Mouse (Mus musculus) hindbrain, embryonic 16.5 days (tissue): ENCODE data around the gene Arhgap18. TPM values are rescaled to one million over a fixed set of nuclear protein-coding genes. Genes with fewer than 3 reads are reported as not detected.
A peak's percentile ranks its signal among the peaks of the same experiment; 100 is the strongest.

Source experiments
- ATAC-seq: fragments of 200-750 bp; cut with Nextera tagmentation; 2 replicates; pipeline ENCODE4 v1.8.0; 2017; ENCODE audit warnings: moderate TSS enrichment, moderate library complexity
- H3K27ac ChIP-seq: fragments of 300-500 bp; sonication (generic); 2 replicates; pipeline ENCODE4 v1.5.1; 2014; ENCODE audit warnings: low read depth, mild to moderate bottlenecking, control low read depth, low read length, moderate library complexity
- H3K27me3 ChIP-seq: fragments of 300-500 bp; sonication (generic); replicated peaks from 2 replicates; pipeline ENCODE4 v1.6.1; 2014; ENCODE audit warnings: low read length; ENCODE audit not compliant: control insufficient read depth, insufficient read depth
- H3K36me3 ChIP-seq: fragments of 300-500 bp; sonication (generic); 2 replicates; pipeline ENCODE4 v1.6.1; 2014; ENCODE audit warnings: mild to moderate bottlenecking, low read length, moderate library complexity, mixed read lengths; ENCODE audit not compliant: control insufficient read depth, insufficient read depth
- H3K4me1 ChIP-seq: fragments of 300-500 bp; sonication (generic); 2 replicates; pipeline ENCODE4 v1.6.1; 2014; ENCODE audit warnings: low read depth, low read length; ENCODE audit not compliant: control insufficient read depth, insufficient read depth
- H3K4me2 ChIP-seq: fragments of 300-500 bp; sonication (generic); 2 replicates; pipeline ENCODE4 v1.6.1; 2014; ENCODE audit warnings: mild to moderate bottlenecking, low read length, control low read depth, moderate library complexity
- H3K4me3 ChIP-seq: fragments of 300-500 bp; sonication (generic); 2 replicates; pipeline ENCODE4 v1.5.1; 2014; ENCODE audit warnings: mild to moderate bottlenecking, low read length, control low read depth, moderate library complexity
- H3K9ac ChIP-seq: fragments of 300-500 bp; sonication (generic); 2 replicates; pipeline ENCODE4 v1.6.1; 2014; ENCODE audit warnings: low read depth, mild to moderate bottlenecking, control low read depth, low read length, moderate library complexity
- H3K9me3 ChIP-seq: fragments of 300-500 bp; sonication (generic); 2 replicates; pipeline ENCODE4 v1.6.1; 2014; ENCODE audit warnings: mild to moderate bottlenecking, low read length, moderate library complexity; ENCODE audit not compliant: control insufficient read depth
- WGBS: fragments of 180-500 bp; shearing (Covaris S2); extraction: QIAGEN DNeasy Blood & Tissue Kit; methylation state at CpG from one replicate; pipeline ENCODE4 v1.1.7; 2014; 5-methylcytosine and 5-hydroxymethylcytosine counted together
- polyA plus RNA-seq: library from polyadenylated mRNA; unstranded; fragments of >200 nt; fragmentation: Nextera tagmentation; extraction: Ambion mirVana; gene quantifications from 2 replicates; pipeline ENCODE4 v1.2.1, GENCODE M21; 2015

Gene Arhgap18
- polyA plus RNA-seq, 1 experiment from 2014 or later: 12.6 TPM

- Histone ChIP-seq H3K27me3 (no peaks in the 10 kb centered on the region), H3K27ac (no peak overlapping the region), H3K4me1 (no peaks in the 10 kb centered on the region), H3K4me3 (no peak overlapping the region), H3K9ac (no peak overlapping the region), H3K36me3 (no peaks in the 10 kb centered on the region), H3K4me2 (no peak overlapping the region), H3K9me3 (no peaks in the 10 kb centered on the region)
- ATAC-seq: no peak
- 83% methylated on average over 1 of the region's 1 CpGs for WGBS
These were observed 110.8 kb downstream of the Arhgap18 start for GRCm38 (mm10) chr10:26863982-26864381.

DNA sequence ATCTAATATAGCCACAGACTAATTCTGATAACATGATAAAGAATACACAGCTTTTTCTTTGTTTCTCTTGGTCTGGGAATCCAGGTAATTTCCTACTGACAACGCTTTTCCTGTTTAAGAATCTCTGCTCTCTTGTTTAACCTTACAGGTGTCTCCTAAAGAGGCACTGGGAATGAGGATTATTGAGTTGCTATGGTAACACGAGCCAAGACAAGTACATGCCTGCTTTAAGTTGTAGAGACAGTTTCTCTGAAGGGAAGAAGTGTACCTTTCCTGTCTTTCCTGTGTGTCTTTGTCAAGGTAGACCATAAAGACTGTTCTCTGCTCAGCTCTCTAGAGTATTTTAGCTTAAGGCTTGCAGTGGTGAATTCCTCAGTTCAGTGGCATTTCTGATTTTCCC lies 117.6 kb downstream of the Arhgap18 start:
- H3K27ac ChIP-seq: no peak overlapping the region
- ATAC-seq: peak; percentile 80

DNA sequence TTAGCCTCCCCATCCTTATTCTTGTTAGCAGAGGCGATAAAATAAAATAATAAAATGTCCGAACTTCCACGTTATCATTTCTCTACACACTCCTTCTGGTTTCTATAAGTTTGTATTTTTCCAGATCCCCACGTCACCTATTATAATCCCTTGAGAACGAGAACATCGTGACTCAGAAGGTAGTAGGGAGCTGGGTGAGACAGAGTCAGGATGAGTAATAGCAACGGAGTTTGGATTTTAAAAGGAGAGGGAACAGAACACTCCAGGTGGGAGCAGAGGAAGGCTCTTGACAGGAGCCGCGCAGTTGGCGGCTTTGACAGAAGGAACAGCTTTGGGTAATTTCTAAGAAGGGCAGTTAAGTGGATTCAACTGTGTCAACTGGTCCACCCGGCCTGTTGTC lies 124.1 kb downstream of the Arhgap18 start:
- ATAC-seq: no peak
- H3K27ac ChIP-seq: no peak overlapping the region
- no peaks in the 10 kb centered on the region for H3K36me3 ChIP-seq
- no peak overlapping the region for H3K9ac ChIP-seq
- 87% methylated on average over 11 of the region's 11 CpGs for WGBS
- no peak overlapping the region for H3K4me3 ChIP-seq
- H3K4me1 ChIP-seq: no peaks in the 10 kb centered on the region
- no peaks in the 10 kb centered on the region for H3K9me3 ChIP-seq
- H3K27me3 ChIP-seq: no peaks in the 10 kb centered on the region
- H3K4me2 ChIP-seq: no peak overlapping the region

More for the DNA sequence above, 117.6 kb downstream of the Arhgap18 start:
- Histone ChIP-seq H3K4me3 (no peak overlapping the region), H3K4me2 (no peak overlapping the region), H3K9ac (no peak overlapping the region), H3K9me3 (no peaks in the 10 kb centered on the region), H3K4me1 (no peaks in the 10 kb centered on the region), H3K36me3 (no peaks in the 10 kb centered on the region), H3K27me3 (no peaks in the 10 kb centered on the region)
- 58% methylated on average over 2 of the region's 2 CpGs for WGBS

DNA sequence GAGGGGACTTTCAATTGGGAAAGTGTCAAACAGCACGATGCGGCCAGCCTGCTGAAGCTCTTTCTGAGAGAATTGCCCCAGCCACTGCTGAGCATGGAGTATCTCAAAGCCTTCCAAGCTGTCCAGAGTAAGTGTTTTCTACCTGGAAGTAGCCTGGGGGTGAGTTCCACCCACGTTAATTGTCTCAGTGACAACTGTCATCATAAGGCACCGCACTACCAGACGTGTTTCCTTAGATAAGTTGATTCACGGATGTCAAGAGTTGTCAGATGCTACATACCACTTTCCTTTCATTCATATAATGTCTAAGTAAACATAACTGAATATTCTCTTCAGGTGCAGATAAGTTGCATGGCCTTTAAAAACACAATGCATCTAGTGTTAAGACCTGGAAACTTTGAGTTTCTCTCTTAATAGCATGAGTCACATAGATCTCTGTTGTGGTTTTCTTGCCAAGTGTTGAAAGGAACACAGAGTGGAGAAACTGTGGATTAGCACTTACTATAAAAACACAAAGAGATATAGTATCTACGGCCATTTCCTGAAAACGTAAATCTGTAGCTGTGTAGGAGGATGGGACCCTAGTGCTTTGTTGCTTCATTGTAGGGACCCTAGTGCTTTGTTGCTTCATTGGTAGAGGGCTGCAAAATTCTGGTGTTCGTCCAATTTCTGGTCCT lies 125.8 kb downstream of the Arhgap18 start:
- Histone ChIP-seq H3K4me1 (no peaks in the 10 kb centered on the region), H3K9ac (no peak overlapping the region), H3K36me3 (no peaks in the 10 kb centered on the region), H3K27ac (no peak overlapping the region), H3K4me2 (no peak overlapping the region), H3K9me3 (no peaks in the 10 kb centered on the region), H3K27me3 (no peaks in the 10 kb centered on the region), H3K4me3 (no peak overlapping the region)
- 89% methylated on average over 9 of the region's 9 CpGs for WGBS
- no peak for ATAC-seq

DNA sequence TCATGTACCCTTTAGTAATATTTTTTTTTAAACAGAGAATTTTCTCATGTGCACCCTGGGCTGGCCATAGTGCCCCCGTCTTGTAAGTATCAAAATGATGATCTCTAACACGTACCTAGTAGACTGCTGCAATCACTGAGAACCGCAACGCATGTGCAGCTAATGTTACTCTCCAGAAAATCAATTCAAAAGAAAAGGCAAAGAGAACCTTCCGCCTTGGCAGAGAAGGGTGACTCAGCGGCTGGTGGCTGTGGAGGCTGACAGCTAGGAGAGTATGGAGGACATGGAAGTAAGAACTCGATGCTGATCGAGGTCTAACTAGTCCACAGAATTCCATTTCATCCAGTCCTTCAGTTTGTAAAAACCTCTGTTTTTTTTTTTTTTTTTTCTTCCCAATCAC lies 131.7 kb downstream of the Arhgap18 start:
- Histone ChIP-seq H3K9ac (no peak overlapping the region), H3K27ac (no peak overlapping the region), H3K4me1 (no peaks in the 10 kb centered on the region; the same call in 1 of the 2 replicates), H3K4me2 (no peak overlapping the region), H3K4me3 (no peak overlapping the region), H3K9me3 (no peaks in the 10 kb centered on the region), H3K27me3 (no peaks in the 10 kb centered on the region), H3K36me3 (no peaks in the 10 kb centered on the region)
- WGBS: 72% methylated on average over 8 of the region's 8 CpGs
- ATAC-seq: no peak

DNA sequence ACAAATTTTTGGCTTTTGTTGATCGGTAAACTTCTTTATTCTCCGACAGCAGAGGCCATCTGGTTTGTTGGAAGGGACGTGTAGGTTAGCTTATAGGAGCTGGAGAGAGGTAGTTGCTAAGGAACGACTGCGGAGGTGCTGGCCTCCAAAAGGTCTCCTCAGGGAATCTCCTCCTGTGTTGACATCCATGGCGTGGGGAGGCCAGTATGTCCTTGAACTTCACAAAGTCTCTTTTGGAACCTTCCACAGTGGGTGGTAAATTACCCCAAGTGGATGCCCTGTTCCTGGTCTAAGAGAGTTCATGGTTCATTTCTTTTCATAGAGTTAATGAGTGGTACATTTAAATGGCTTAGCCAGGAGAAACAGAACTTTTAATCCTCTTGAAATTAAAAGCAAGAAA lies 136.0 kb downstream of the Arhgap18 start:
- Histone ChIP-seq H3K4me1 (no peaks in the 10 kb centered on the region; the same call in 1 of the 2 replicates), H3K27ac (no peak overlapping the region), H3K36me3 (no peaks in the 10 kb centered on the region), H3K4me3 (no peak overlapping the region), H3K4me2 (no peak overlapping the region), H3K27me3 (no peaks in the 10 kb centered on the region), H3K9me3 (no peaks in the 10 kb centered on the region), H3K9ac (no peak overlapping the region)
- peak; percentile 21; the same call in 1 of the 2 replicates for ATAC-seq
- 21% methylated on average over 6 of the region's 6 CpGs for WGBS

- no peak overlapping the region for H3K9ac ChIP-seq
- H3K4me3 ChIP-seq: no peak overlapping the region
- 63% methylated on average over 2 of the region's 2 CpGs for WGBS
- no peaks in the 10 kb centered on the region for H3K27me3 ChIP-seq
- H3K27ac ChIP-seq: no peak overlapping the region
- no peaks in the 10 kb centered on the region for H3K9me3 ChIP-seq
- no peaks in the 10 kb centered on the region for H3K36me3 ChIP-seq
- H3K4me1 ChIP-seq: no peaks in the 10 kb centered on the region; the same call in 1 of the 2 replicates
- no peak overlapping the region for H3K4me2 ChIP-seq
- ATAC-seq: no peak
These were observed 136.5 kb downstream of the Arhgap18 start for GRCm38 (mm10) chr10:26889754-26890153.

- WGBS: 6% methylated on average over 4 of the region's 4 CpGs
- no peak overlapping the region for H3K4me2 ChIP-seq
- H3K4me1 ChIP-seq: no peaks in the 10 kb centered on the region
- H3K4me3 ChIP-seq: no peak overlapping the region
- no peaks in the 10 kb centered on the region for H3K9me3 ChIP-seq
- no peak overlapping the region for H3K9ac ChIP-seq
- ATAC-seq: peak; percentile 91
- H3K27me3 ChIP-seq: no peaks in the 10 kb centered on the region
- H3K36me3 ChIP-seq: no peaks in the 10 kb centered on the region
- H3K27ac ChIP-seq: no peak overlapping the region
These were observed 137.2 kb downstream of the Arhgap18 start for GRCm38 (mm10) chr10:26890269-26890955.

- Histone ChIP-seq H3K9ac (no peak overlapping the region), H3K4me2 (no peak overlapping the region), H3K27me3 (no peaks in the 10 kb centered on the region), H3K36me3 (no peaks in the 10 kb centered on the region), H3K4me3 (no peak overlapping the region), H3K4me1 (no peaks in the 10 kb centered on the region), H3K27ac (no peak overlapping the region), H3K9me3 (no peaks in the 10 kb centered on the region)
- WGBS: 81% methylated on average over 1 of the region's 1 CpGs
- no peak for ATAC-seq
These were observed 139.9 kb downstream of the Arhgap18 start for GRCm38 (mm10) chr10:26893091-26893490.
